Mouse (Mus musculus): ENCODE data around the gene Thsd7a. TPM values are rescaled to one million over a fixed set of nuclear protein-coding genes. Genes with fewer than 3 reads are reported as not detected.

The Thsd7a gene
- polyA plus RNA-seq, 1 experiment from 2014 or later: 5.2 TPM

DNA sequence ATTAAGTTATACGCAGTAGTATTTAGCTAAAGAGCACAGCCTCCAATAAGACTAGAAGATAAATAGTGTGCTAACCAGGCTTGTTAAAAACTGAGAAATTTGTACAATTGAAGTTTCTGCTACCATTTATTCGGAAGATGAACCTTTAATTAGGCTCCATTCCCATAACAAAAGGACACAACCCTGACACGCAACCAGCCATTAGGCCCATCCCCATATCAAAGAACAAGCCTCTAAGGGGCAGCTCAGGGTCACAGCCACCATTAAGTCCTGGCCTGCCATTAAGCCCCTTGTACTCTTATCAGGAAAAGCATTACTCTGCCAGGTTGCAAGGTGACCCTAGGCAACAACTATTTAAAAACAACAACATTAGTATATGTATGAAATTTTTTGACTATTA is 198.0 kb downstream of the Thsd7a start:
- no peak for ATAC-seq (ENCODE audit: insufficient number of reproducible peaks, low FRiP score, low TSS enrichment, low read depth)
- no peaks in the 10 kb centered on the region for H3K9me3 ChIP-seq
- 64% methylated on average over 3 of the region's 3 CpGs for WGBS
- H3K4me1 ChIP-seq: no peaks in the 10 kb centered on the region
- no peaks in the 10 kb centered on the region for H3K36me3 ChIP-seq
- no peak overlapping the region for H3K27ac ChIP-seq
- no peak overlapping the region for H3K4me2 ChIP-seq
- H3K4me3 ChIP-seq: no peak overlapping the region
- H3K27me3 ChIP-seq: no peaks in the 10 kb centered on the region
- no peak overlapping the region for H3K9ac ChIP-seq

- H3K4me3 ChIP-seq: no peak overlapping the region
- 56% methylated on average over 4 of the region's 4 CpGs for WGBS
- no peak overlapping the region for H3K9ac ChIP-seq
- H3K4me1 ChIP-seq: no peaks in the 10 kb centered on the region
- no peaks in the 10 kb centered on the region for H3K27me3 ChIP-seq
- no peaks in the 10 kb centered on the region for H3K36me3 ChIP-seq
- H3K27ac ChIP-seq: no peak overlapping the region
- no peak overlapping the region for H3K4me2 ChIP-seq
- no peak for ATAC-seq (ENCODE audit: insufficient number of reproducible peaks, low FRiP score, low TSS enrichment, low read depth)
- H3K9me3 ChIP-seq: no peaks in the 10 kb centered on the region
These were observed 199.1 kb downstream of the Thsd7a start for GRCm38 (mm10) chr6:12550054-12550655.

DNA sequence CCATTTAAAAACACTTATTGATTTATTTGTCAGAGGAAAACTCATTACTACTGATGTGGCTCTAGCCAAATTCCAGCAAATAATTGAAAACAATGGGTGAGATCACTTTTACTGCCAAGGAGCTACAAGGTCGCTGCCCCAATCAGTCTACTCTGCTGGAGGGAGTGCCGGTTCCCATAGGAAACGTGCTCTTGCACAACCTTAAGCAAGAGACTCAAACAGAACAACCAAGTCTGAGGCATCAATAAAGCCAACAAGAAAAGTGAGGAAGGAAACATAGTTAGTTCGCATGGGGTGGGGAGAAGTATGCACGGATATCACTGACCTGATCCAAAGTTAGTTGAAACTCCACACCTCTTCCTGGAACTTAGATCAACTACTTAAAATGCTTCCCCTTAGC is 205.1 kb downstream of the Thsd7a start:
- Histone ChIP-seq H3K36me3 (no peaks in the 10 kb centered on the region), H3K27ac (no peak overlapping the region), H3K27me3 (no peaks in the 10 kb centered on the region), H3K4me3 (no peak overlapping the region), H3K4me2 (no peak overlapping the region), H3K4me1 (no peaks in the 10 kb centered on the region), H3K9ac (no peak overlapping the region), H3K9me3 (no peaks in the 10 kb centered on the region)
- no peak for ATAC-seq (ENCODE audit: insufficient number of reproducible peaks, low FRiP score, low TSS enrichment, low read depth)
- WGBS: 47% methylated on average over 5 of the region's 5 CpGs

GRCm38 (mm10) chr6:12542496-12542895 is 206.7 kb downstream of the Thsd7a start:
- Histone ChIP-seq H3K4me1 (no peaks in the 10 kb centered on the region), H3K4me2 (no peak overlapping the region), H3K27ac (no peak overlapping the region), H3K27me3 (no peaks in the 10 kb centered on the region), H3K9ac (no peak overlapping the region), H3K9me3 (no peaks in the 10 kb centered on the region), H3K4me3 (no peak overlapping the region), H3K36me3 (no peaks in the 10 kb centered on the region)
- no peak for ATAC-seq (ENCODE audit: insufficient number of reproducible peaks, low FRiP score, low TSS enrichment, low read depth)
- 61% methylated on average over 3 of the region's 3 CpGs for WGBS

GRCm38 (mm10) chr6:12519121-12519520 is 230.1 kb downstream of the Thsd7a start:
- no peak overlapping the region for H3K9ac ChIP-seq
- ATAC-seq (ENCODE audit: insufficient number of reproducible peaks, low FRiP score, low TSS enrichment, low read depth): no peak
- no peaks in the 10 kb centered on the region for H3K36me3 ChIP-seq
- no peak overlapping the region for H3K27ac ChIP-seq
- H3K9me3 ChIP-seq: no peaks in the 10 kb centered on the region
- H3K4me1 ChIP-seq: no peaks in the 10 kb centered on the region
- no peaks in the 10 kb centered on the region for H3K27me3 ChIP-seq
- H3K4me2 ChIP-seq: no peak overlapping the region
- H3K4me3 ChIP-seq: no peak overlapping the region

DNA sequence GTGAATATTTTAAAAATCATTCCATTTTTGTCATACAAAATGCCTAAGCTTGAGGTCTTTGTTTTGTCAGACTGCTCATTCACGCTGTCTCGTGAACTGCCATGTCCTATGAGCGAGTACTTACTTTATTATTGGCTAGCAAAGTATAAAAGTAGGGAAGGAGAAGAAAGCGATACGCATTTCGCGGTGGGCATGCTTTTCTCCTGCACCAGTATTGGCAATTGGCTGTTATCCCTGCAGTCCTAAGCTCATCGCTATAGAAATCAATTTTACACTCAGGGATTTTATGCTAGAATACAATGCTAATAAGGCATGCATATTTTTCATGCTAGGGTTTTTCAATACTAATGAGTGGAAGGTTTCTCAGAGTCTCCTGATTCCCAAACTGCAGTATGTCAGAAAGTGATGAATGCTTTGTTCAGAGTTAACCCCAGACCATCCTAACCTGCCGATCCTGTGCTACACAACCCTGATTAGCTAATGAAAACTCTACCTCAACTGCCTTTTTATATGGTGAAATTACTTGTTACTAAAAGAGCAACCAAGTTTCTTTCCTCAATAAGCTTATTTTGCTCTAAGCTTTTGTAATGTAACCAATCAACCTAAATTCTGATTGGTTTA is 230.8 kb downstream of the Thsd7a start:
- Histone ChIP-seq H3K36me3 (no peaks in the 10 kb centered on the region), H3K27me3 (no peaks in the 10 kb centered on the region)
- WGBS: 88% methylated on average over 9 of the region's 9 CpGs

DNA sequence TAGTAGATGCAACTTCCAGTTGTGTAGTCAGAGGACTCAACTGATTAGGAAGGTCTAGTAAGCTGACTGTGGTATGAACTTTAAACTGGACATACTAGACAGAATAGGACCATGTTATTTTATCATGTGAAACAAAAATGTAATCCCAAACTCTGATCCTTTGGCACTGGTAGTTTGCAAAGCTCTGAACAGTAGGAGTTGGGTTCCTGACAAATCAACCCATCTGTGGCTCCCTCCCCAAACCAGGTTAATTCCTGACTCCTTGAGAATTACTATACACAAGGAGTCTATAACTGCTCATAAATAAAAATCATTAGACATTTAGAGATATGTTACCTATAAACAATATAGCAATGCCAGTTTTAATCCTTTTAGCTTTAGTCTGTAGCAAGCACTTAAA is 231.5 kb downstream of the Thsd7a start:
- no peak overlapping the region for H3K4me2 ChIP-seq
- ATAC-seq (ENCODE audit: insufficient number of reproducible peaks, low FRiP score, low TSS enrichment, low read depth): no peak
- H3K36me3 ChIP-seq: no peaks in the 10 kb centered on the region
- no peak overlapping the region for H3K27ac ChIP-seq
- no peak overlapping the region for H3K9ac ChIP-seq
- H3K4me3 ChIP-seq: no peak overlapping the region
- H3K27me3 ChIP-seq: no peaks in the 10 kb centered on the region
- no peaks in the 10 kb centered on the region for H3K9me3 ChIP-seq
- no peaks in the 10 kb centered on the region for H3K4me1 ChIP-seq

More for the DNA sequence above, 230.8 kb downstream of the Thsd7a start:
- Histone ChIP-seq H3K27ac (no peak overlapping the region), H3K4me2 (no peak overlapping the region), H3K9ac (no peak overlapping the region), H3K4me3 (no peak overlapping the region), H3K9me3 (no peaks in the 10 kb centered on the region), H3K4me1 (no peaks in the 10 kb centered on the region)
- no peak for ATAC-seq (ENCODE audit: insufficient number of reproducible peaks, low FRiP score, low TSS enrichment, low read depth)

DNA sequence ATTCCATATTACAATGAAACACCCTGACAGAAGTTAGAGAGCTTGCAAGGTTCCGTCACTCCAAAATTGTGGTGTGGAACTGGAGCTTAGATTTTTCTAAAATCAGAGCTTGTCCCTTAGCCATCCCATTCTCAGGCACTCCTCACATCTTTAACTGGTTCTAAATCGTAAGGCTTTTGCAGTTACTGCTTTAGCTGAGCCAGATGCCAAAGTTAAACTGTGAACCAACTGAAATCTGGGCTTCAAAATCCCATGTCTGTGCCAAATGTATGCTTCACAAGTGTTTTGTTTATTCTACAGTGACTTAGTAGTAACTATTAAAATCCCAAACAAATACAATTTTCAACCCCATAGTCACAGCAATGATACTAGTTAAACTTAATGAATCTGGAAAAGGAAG is 242.3 kb downstream of the Thsd7a start:
- Histone ChIP-seq H3K4me1 (no peaks in the 10 kb centered on the region), H3K27me3 (no peaks in the 10 kb centered on the region), H3K36me3 (no peaks in the 10 kb centered on the region), H3K4me2 (no peak overlapping the region), H3K27ac (no peak overlapping the region), H3K9ac (no peak overlapping the region), H3K9me3 (no peaks in the 10 kb centered on the region), H3K4me3 (no peak overlapping the region)
- 70% methylated on average over 2 of the region's 2 CpGs for WGBS
- ATAC-seq (ENCODE audit: insufficient number of reproducible peaks, low FRiP score, low TSS enrichment, low read depth): no peak

GRCm38 (mm10) chr6:12503867-12504266 is 245.3 kb downstream of the Thsd7a start:
- Histone ChIP-seq H3K27me3 (no peaks in the 10 kb centered on the region), H3K9ac (no peak overlapping the region), H3K36me3 (no peaks in the 10 kb centered on the region), H3K4me3 (no peak overlapping the region), H3K4me1 (no peaks in the 10 kb centered on the region), H3K9me3 (no peaks in the 10 kb centered on the region), H3K4me2 (no peak overlapping the region), H3K27ac (no peak overlapping the region)
- ATAC-seq (ENCODE audit: insufficient number of reproducible peaks, low FRiP score, low TSS enrichment, low read depth): no peak
- WGBS: 81% methylated on average over 7 of the region's 7 CpGs

- 84% methylated on average over 7 of the region's 7 CpGs for WGBS
- no peak for ATAC-seq (ENCODE audit: insufficient number of reproducible peaks, low FRiP score, low TSS enrichment, low read depth)
- H3K27me3 ChIP-seq: no peaks in the 10 kb centered on the region
These were observed 248.3 kb downstream of the Thsd7a start for GRCm38 (mm10) chr6:12500888-12501287.

DNA sequence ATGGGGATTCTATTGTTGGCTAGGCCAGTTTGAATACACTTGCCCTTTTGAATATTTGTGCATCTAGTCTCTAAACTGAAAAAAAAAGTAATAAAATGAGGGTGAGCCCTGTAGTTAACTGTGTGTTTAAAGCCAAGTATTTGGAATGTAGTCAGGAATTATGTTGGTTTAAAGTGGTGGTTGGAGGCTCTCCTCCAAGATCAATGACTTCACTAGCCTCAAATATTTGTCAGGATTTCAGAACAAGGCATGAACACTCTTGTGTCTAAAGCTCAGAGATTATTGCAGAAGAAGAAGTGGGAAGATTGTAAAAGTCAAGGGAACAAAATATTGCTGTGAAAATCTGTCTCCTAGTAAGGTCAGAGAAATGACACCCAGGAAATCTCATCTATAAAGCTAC is 249.3 kb downstream of the Thsd7a start:
- Histone ChIP-seq H3K27me3 (no peaks in the 10 kb centered on the region), H3K4me3 (no peak overlapping the region), H3K4me2 (no peak overlapping the region), H3K4me1 (no peaks in the 10 kb centered on the region), H3K27ac (no peak overlapping the region), H3K36me3 (no peaks in the 10 kb centered on the region), H3K9ac (no peak overlapping the region), H3K9me3 (no peaks in the 10 kb centered on the region)
- no peak for ATAC-seq (ENCODE audit: insufficient number of reproducible peaks, low FRiP score, low TSS enrichment, low read depth)

More at GRCm38 (mm10) chr6:12500888-12501287, 248.3 kb downstream of the Thsd7a start:
- Histone ChIP-seq H3K9ac (no peak overlapping the region), H3K27ac (no peak overlapping the region), H3K9me3 (no peaks in the 10 kb centered on the region), H3K4me1 (no peaks in the 10 kb centered on the region), H3K4me2 (no peak overlapping the region), H3K36me3 (no peaks in the 10 kb centered on the region), H3K4me3 (no peak overlapping the region)

DNA sequence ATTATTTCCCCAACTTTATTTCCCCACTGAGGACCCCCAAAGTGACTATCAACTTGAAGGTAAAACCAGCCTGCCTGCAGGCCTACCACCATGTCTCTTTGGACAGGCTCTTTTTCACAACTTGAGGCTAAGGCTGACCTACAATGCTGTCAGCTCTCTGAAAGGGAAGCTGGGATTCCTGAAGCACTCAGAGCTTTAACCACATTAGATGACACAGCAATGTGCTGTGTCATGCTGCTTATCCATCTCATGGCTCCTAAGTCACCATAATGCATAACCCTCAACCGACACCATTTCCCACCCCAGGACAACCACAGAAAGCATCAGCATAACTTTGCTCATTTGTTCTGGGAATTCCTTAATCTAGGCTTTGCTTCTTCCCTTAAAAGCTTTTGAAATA is 255.6 kb downstream of the Thsd7a start:
- ATAC-seq (ENCODE audit: insufficient number of reproducible peaks, low FRiP score, low TSS enrichment, low read depth): no peak
- Histone ChIP-seq H3K4me3 (no peak overlapping the region), H3K4me1 (no peaks in the 10 kb centered on the region), H3K36me3 (no peaks in the 10 kb centered on the region), H3K9me3 (no peaks in the 10 kb centered on the region), H3K9ac (no peak overlapping the region), H3K27me3 (no peaks in the 10 kb centered on the region), H3K4me2 (no peak overlapping the region), H3K27ac (no peak overlapping the region)
- 91% methylated on average over 1 of the region's 1 CpGs for WGBS

DNA sequence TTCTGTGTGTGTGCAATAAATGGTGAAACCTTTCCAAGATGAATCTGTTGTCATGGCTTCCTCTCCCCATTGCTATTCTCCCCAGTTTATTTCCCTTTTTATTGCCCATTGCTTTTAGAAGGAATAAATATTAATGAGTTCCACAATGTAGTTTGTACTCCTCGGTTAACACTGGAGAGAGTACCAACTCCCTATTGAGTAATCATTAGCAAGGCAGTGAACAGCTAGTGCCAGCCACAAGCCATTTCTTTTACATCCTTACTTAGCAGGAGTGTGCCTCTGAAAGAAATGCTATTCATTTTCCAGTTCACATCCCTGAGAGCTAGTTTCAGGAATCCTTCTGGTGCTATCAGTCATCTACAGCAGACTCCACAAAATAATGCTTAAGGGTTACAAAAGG is 260.3 kb downstream of the Thsd7a start:
- Histone ChIP-seq H3K4me1 (no peaks in the 10 kb centered on the region), H3K4me3 (no peak overlapping the region), H3K36me3 (no peaks in the 10 kb centered on the region), H3K9me3 (no peaks in the 10 kb centered on the region), H3K27me3 (no peaks in the 10 kb centered on the region), H3K9ac (no peak overlapping the region), H3K27ac (no peak overlapping the region), H3K4me2 (no peak overlapping the region)
- 45% methylated on average over 1 of the region's 1 CpGs for WGBS
- ATAC-seq (ENCODE audit: insufficient number of reproducible peaks, low FRiP score, low TSS enrichment, low read depth): no peak
